Mouse (Mus musculus) embryonic facial prominence, embryonic 14.5 days (tissue): ENCODE measurements around the gene Mr1. TPM values are rescaled to one million over a fixed set of nuclear protein-coding genes. Genes with fewer than 3 reads are reported as not detected.

ENCODE experiments used
- ATAC-seq: fragments of 200-750 bp; cut with Nextera tagmentation; 2 replicates; pipeline ENCODE4 v1.8.0; 2017; ENCODE audit warnings: low read depth, moderate number of reproducible peaks, moderate TSS enrichment
- DNase-seq: peaks from one replicate; pipeline ENCODE4 v3.0.0-alpha.2; 2015; ENCODE audit warnings: low spot score
- H3K27ac ChIP-seq: fragments of 300-500 bp; sonication (generic); replicated peaks from 2 replicates; pipeline ENCODE4 v1.5.1; 2014; ENCODE audit warnings: low read depth, mild to moderate bottlenecking, low read length, moderate library complexity
- H3K27me3 ChIP-seq: fragments of 300-500 bp; sonication (generic); replicated peaks from 2 replicates; pipeline ENCODE4 v1.6.1; 2014; ENCODE audit warnings: low read length; ENCODE audit not compliant: control insufficient read depth, insufficient read depth
- H3K36me3 ChIP-seq: fragments of 300-500 bp; sonication (generic); 2 replicates; pipeline ENCODE4 v1.6.1; 2014; ENCODE audit warnings: low read length, mixed read lengths; ENCODE audit not compliant: control insufficient read depth, insufficient read depth
- H3K4me1 ChIP-seq: fragments of 300-500 bp; sonication (generic); 2 replicates; pipeline ENCODE4 v1.6.1; 2014; ENCODE audit warnings: antibody characterized with exemption, low read length; ENCODE audit not compliant: control insufficient read depth, insufficient read depth
- H3K4me2 ChIP-seq: fragments of 300-500 bp; sonication (generic); 2 replicates; pipeline ENCODE4 v1.6.1; 2014; ENCODE audit warnings: low read depth, mild to moderate bottlenecking, low read length, moderate library complexity, mixed read lengths
- H3K4me3 ChIP-seq: fragments of 300-500 bp; sonication (generic); 2 replicates; pipeline ENCODE4 v1.5.1; 2014; ENCODE audit warnings: low read depth, mild to moderate bottlenecking, low read length
- H3K9ac ChIP-seq: fragments of 300-500 bp; sonication (generic); 2 replicates; pipeline ENCODE4 v1.6.1; 2014; ENCODE audit warnings: low read depth, mild to moderate bottlenecking, low read length, moderate library complexity, mixed read lengths
- H3K9me3 ChIP-seq: fragments of 300-500 bp; sonication (generic); 2 replicates; pipeline ENCODE4 v1.6.1; 2016; ENCODE audit warnings: low read length; ENCODE audit not compliant: control insufficient read depth
- WGBS: fragments of 180-500 bp; shearing (Covaris S2); extraction: QIAGEN DNeasy Blood & Tissue Kit; methylation state at CpG from one replicate; pipeline ENCODE4 v1.1.7; 2014; 5-methylcytosine and 5-hydroxymethylcytosine counted together
- polyA plus RNA-seq: library from polyadenylated mRNA; unstranded; fragments of >200 nt; fragmentation: Nextera tagmentation; extraction: Ambion mirVana; gene quantifications from 2 replicates; pipeline ENCODE4 v1.2.1, GENCODE M21; 2014

Gene Mr1
- polyA plus RNA-seq, 1 experiment from 2014 or later: 6.8 TPM

GRCm38 (mm10) chr1:155077675-155078074 lies 68.9 kb downstream of the Mr1 start:
- no peaks in the 10 kb centered on the region for H3K27me3 ChIP-seq
- H3K4me2 ChIP-seq: no peak overlapping the region
- H3K9ac ChIP-seq: no peak overlapping the region
- DNase-seq: peak; percentile 35
- no peak overlapping the region for H3K4me3 ChIP-seq
- H3K36me3 ChIP-seq: no peaks in the 10 kb centered on the region
- no peak overlapping the region for H3K27ac ChIP-seq
- no peaks in the 10 kb centered on the region for H3K9me3 ChIP-seq
- peaks cover 21% of the 10 kb centered on the region for H3K4me1 ChIP-seq
- no peak for ATAC-seq
- 54% methylated on average over 3 of the region's 3 CpGs for WGBS

Other genes with a start within 250 kb of the Mr1 start
- gene Ier5, start 47.2 kb downstream of the Mr1 start, polyA plus RNA-seq: 9.9 and 11.0 TPM in 2 replicates
- gene Stx6, start 11.9 kb upstream of the Mr1 start, polyA plus RNA-seq: 69.7 and 74.6 TPM in 2 replicates
- gene BC034090, start 97.6 kb upstream of the Mr1 start, polyA plus RNA-seq: 4.6 and 4.8 TPM in 2 replicates